Mouse (Mus musculus) layer of hippocampus, adult 9-10 months (tissue): ENCODE measurements around the gene Thap7.
"Not testable (repeated sequence)": the region's sequence is repeated elsewhere in the genome, so short reads cannot be mapped to it uniquely, and the experiment has no call there.

Source experiments
- DNase-seq: peaks from one replicate; pipeline ENCODE4 v3.0.0; 2022; ENCODE audit warnings: low spot score

Gene Thap7

GRCm38 (mm10) chr16:17532271-17532670 is 1.3 kb upstream of the Thap7 start:
- DNase-seq: no peak

- no peak for DNase-seq
These were observed 852 bp downstream of the Thap7 start for GRCm38 (mm10) chr16:17529981-17530586.

- no peak for DNase-seq
These were observed 2.7 kb downstream of the Thap7 start for GRCm38 (mm10) chr16:17528276-17528675.

- DNase-seq: no peak
These were observed 3.3 kb downstream of the Thap7 start for GRCm38 (mm10) chr16:17527606-17528005.

DNA sequence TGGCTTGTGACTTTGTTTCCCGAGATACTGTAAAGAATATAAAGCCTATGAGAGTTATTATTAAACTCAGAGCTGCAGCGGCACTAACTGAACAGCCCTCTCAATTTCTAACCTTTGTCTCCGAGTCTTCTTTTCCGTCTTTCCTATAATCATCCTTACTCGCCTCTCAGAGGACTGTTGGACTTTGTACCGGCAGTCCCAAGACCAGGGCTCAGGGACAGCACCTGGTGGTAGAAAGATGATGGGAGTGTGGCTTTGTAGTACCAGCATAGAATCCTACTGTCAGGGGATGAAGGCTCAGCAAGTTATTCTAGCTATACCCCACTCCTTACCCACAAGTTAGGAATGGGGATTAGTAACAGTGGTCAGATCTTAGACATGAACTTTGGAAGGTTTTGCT is 4.7 kb downstream of the Thap7 start:
- no peak for DNase-seq

DNA sequence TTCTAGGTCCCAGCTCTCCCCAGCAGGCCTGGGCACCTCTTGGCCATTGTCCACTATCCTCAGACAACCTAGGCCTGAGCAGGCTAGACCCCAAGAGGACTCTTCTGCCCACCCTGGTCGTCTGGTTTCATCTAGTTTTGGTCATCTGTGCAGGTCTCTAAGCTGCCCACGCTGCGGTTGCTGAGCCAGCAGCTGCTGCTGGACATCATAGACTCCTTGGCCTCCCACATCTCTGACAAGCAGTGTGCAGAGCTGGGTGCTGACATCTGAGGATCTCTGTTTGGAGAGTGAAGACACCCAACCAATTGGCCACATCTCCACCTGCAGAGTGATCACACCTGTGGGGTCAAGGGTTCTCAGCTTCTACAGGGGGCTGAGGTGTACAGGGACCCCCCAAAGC is 5.4 kb downstream of the Thap7 start:
- no peak for DNase-seq

- no peak for DNase-seq
These were observed 6.8 kb downstream of the Thap7 start for GRCm38 (mm10) chr16:17524156-17524555.

DNA sequence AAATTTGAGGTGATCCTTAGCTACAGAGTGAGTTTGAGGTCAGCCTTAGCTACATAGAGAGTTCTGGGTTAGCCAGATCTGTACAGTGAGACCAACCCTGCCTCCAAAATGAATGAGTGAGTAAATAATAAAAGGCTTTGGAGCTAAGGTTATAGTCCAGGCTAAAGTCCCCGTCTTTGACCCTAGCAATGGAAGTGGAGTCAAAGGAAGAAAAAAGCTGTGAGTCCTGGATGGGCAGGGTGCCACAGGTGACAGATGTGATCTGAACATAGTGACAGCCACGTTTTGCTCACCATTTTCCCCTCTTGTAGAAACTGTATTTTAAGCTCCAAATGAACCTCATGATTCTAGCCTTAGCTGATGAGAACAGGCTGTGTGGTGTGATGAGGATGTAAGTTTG is 12.0 kb downstream of the Thap7 start:
- DNase-seq: no peak

- DNase-seq: no peak
These were observed 19.5 kb downstream of the Thap7 start for GRCm38 (mm10) chr16:17511431-17511830.

- no peak for DNase-seq
These were observed 20.2 kb downstream of the Thap7 start for GRCm38 (mm10) chr16:17510686-17511085.

DNA sequence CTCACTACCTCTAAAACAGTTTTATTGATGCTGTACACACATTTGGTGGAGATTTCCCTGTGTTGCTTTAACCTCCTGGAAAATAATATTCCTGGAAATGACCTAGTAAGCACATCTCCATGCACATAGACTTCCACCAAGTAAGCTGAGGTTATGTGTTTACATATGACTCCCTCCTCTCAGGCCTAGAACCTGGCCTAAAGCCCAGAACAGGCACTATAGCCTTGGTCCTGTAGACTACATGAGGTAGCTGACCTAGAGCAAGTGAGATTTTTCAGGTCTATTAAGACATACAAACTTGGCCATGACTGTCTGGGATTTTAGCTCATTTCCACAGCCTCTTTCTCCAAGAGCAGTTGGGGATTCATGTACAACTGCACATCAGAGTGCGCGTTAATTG is 20.8 kb downstream of the Thap7 start:
- no peak for DNase-seq

- no peak for DNase-seq
These were observed 21.7 kb downstream of the Thap7 start for GRCm38 (mm10) chr16:17509240-17509597.

- peak; percentile 79 for DNase-seq
These were observed 22.2 kb downstream of the Thap7 start, which contains the start of gene Lztr1 for GRCm38 (mm10) chr16:17508546-17509239. Lztr1 (plus strand) TSS chr16:17508688.

DNA sequence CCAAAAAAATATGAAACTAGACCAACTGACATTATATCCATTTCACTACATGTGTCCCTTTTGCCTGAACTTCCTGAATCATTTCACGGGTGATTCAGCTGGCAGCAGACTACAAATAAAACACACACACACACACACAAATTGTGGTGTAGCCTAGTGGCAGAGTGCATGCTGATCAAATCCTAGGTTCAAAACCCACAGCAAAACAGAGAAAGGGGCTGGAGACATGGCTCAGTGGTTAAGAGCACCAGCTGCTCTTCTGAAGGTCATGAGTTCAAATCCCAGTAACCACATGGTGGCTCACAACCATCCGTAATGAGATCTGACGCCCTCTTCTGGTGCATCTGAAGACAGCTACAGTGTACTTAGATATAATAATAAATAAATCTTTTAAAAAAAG is 22.9 kb downstream of the Thap7 start:
- not testable (repeated sequence) for DNase-seq

DNA sequence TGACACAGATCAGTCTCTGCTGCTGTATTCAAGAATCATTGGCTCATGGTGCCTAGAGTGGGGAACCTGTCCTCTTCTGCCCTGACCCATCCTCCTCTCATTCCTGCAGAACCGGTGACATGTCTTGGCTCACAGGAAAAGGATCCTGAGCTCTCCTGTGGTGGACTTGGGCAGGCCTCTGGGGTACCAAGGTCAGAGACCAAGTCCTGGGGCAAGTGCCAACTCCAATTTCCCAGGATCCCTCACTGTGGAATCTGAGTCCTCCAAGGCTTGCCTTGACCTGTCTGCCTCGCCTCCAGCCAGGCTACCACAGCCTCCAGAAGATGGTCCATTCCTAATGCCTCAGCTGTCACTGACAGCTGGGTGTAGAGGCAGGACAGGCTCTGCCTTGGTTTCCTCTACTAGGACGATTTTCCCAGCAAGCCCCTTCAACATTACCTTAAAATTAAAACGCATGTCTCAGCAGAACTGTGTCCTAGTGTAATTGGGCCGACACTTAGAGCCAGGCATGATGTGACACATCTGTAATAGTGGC is 23.9 kb downstream of the Thap7 start:
- DNase-seq: no peak

- no peak for DNase-seq
These were observed 28.3 kb downstream of the Thap7 start for GRCm38 (mm10) chr16:17502681-17503080.

GRCm38 (mm10) chr16:17499249-17499883 is 31.6 kb downstream of the Thap7 start:
- no peak for DNase-seq

DNA sequence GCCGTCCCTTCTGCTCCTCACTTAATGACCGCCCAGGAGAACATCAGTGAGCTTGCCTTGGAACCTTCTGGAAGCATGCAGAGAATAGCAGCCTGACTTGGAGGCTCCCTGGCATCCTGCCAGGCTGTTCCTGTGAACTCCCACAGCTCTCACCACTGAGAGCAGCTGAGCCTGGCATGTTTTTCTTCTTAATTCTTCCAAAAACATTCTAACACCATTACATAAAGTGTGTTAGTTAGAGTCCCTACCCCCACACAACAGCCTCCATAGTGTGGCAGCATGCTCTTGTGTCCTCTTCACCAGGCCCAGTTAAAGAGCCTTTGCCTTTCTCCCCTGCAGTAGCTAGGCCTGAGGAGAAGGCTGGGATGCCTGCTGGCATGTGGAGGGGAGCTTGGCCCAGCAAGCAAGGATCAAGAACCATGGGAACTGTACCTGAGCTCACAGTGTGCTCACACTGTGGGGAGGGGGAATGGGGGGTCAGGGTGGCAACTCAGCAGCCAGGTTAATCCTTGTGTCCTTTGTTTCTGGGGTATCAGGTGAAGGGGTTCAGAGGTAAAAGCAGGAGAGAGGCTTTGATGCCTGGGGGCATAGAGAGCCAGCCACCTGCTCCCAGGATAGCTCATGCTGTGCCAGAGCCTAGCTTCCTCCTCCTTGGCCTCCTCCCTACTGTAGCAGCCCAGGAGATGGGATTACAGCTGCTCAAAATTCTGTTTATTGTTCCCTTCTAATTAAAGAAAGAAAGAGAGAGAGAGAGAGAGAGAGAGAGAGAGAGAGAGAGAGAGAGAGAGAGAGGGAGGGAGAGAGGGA is 34.2 kb downstream of the Thap7 start:
- DNase-seq: peak; percentile 80

GRCm38 (mm10) chr16:17491896-17492561 is 38.9 kb downstream of the Thap7 start:
- no peak for DNase-seq

- DNase-seq: no peak
These were observed 39.8 kb downstream of the Thap7 start for GRCm38 (mm10) chr16:17491154-17491553.

- DNase-seq: no peak
These were observed 41.3 kb downstream of the Thap7 start, which contains the start of gene Aifm3 for GRCm38 (mm10) chr16:17489469-17490111. Aifm3 (plus strand) TSS chr16:17489611.
